Mouse (Mus musculus) ZHBTc4 (cell line): ENCODE measurements around the gene Kdm5b.

Source experiments
- DNase-seq: peaks from one replicate; pipeline ENCODE4 v3.0.0-alpha.2; 2011; ENCODE audit warnings: low read depth, low spot score

The Kdm5b gene

GRCm38 (mm10) chr1:134646261-134646962 lies 86.4 kb downstream of the Kdm5b start, which contains the start of gene Syt2:
Gene Syt2, plus strand, starts transcription at chr1:134646677.
- DNase-seq = peak; percentile 84

GRCm38 (mm10) chr1:134646963-134647282 lies 87.0 kb downstream of the Kdm5b start:
- DNase-seq = no peak

- no peak for DNase-seq
Observed at GRCm38 (mm10) chr1:134647591-134647990, 87.6 kb downstream of the Kdm5b start.

GRCm38 (mm10) chr1:134650816-134651215 lies 90.8 kb downstream of the Kdm5b start:
- DNase-seq = no peak

- no peak for DNase-seq
Observed at GRCm38 (mm10) chr1:134651268-134651850, 91.4 kb downstream of the Kdm5b start.

GRCm38 (mm10) chr1:134651851-134652398 lies 92.0 kb downstream of the Kdm5b start:
- DNase-seq = no peak

GRCm38 (mm10) chr1:134653603-134654257 lies 93.8 kb downstream of the Kdm5b start:
- DNase-seq = no peak

GRCm38 (mm10) chr1:134658841-134659240 lies 98.9 kb downstream of the Kdm5b start:
- DNase-seq = no peak

GRCm38 (mm10) chr1:134660163-134660562 lies 100.2 kb downstream of the Kdm5b start:
- no peak for DNase-seq

- no peak for DNase-seq
Observed at GRCm38 (mm10) chr1:134671234-134672070, 111.5 kb downstream of the Kdm5b start.

GRCm38 (mm10) chr1:134674312-134674711 lies 114.3 kb downstream of the Kdm5b start:
- peak; percentile 37 for DNase-seq

GRCm38 (mm10) chr1:134679445-134679844 lies 119.5 kb downstream of the Kdm5b start:
- DNase-seq = no peak

GRCm38 (mm10) chr1:134680617-134681016 lies 120.6 kb downstream of the Kdm5b start:
- no peak for DNase-seq

GRCm38 (mm10) chr1:134682460-134682859 lies 122.5 kb downstream of the Kdm5b start:
- DNase-seq = no peak
